ENCODE assay signal across 9 mouse cellular contexts in genomic region chr19:16049646-16050045, GRCm38 (mm10).
DNase-seq lines count a peak whose midpoint lies in the region; ATAC-seq and TF ChIP-seq lines count a peak whose summit lies in the region.
"Had no signal": no experiment of that assay in that cellular context is flagged by ENCODE, and none has a peak within 500 bp of the region (broad histone marks: within the 10 kb centered on the region; RNA-seq: fewer than 3 reads in every experiment).

No protein-coding gene starts in this region.

- peak overlapping the region; percentile 34; the same call in 1 of the 2 replicates for H3K4me3 ChIP-seq in lung, embryonic 14.5 days (ENCODE audit: low read depth, low read length)
- H3K4me3 ChIP-seq in forebrain, embryonic 13.5 days = peak overlapping the region; percentile 34
- H3K4me3 ChIP-seq in limb, embryonic 13.5 days = no peak overlapping the region
- peak overlapping the region; percentile 35 for H3K4me3 ChIP-seq in neural tube, embryonic 15.5 days (replicated peaks)

- ATAC-seq in lung, embryonic 14.5 days (ENCODE audit: insufficient read depth) = no peak
- no peak for ATAC-seq in forebrain, embryonic 13.5 days
- ATAC-seq in limb, embryonic 13.5 days (ENCODE audit: low FRiP score, low read depth) = no peak
- no peak for ATAC-seq in neural tube, embryonic 15.5 days (ENCODE audit: low FRiP score)

- peak overlapping the region; percentile 64 for H3K4me2 ChIP-seq in lung, embryonic 14.5 days
- peak overlapping the region; percentile 60 for H3K4me2 ChIP-seq in forebrain, embryonic 13.5 days
- H3K4me2 ChIP-seq in limb, embryonic 13.5 days (replicated peaks) = peak overlapping the region; percentile 65
- H3K4me2 ChIP-seq in neural tube, embryonic 15.5 days = peak overlapping the region; percentile 64

- DNase-seq in lung, embryonic 14.5 days = peak; percentile 22
- DNase-seq in lung, postnatal 10 days = no peak
- no peak for DNase-seq in urinary bladder, postnatal 36 days (ENCODE audit: low spot score in 2 of 2)
- DNase-seq in left cerebral cortex, postnatal 14 days (ENCODE audit: low spot score in 2 of 2) = no peak
- DNase-seq: cerebellum, adult 9-10 months; kidney, adult 18-20 months had no signal

- no peak for TF ChIP-seq CTCF in lung, embryonic 14.5 days (IDR thresholded peaks at IDR 0.05; ENCODE audit: low read depth)

- no peak overlapping the region for H3K27ac ChIP-seq in lung, embryonic 14.5 days (ENCODE audit: low read depth)
- H3K27ac ChIP-seq in forebrain, embryonic 13.5 days = no peak overlapping the region
- no peak overlapping the region for H3K27ac ChIP-seq in limb, embryonic 13.5 days
- H3K27ac ChIP-seq in neural tube, embryonic 15.5 days (replicated peaks) = peak overlapping the region; percentile 73; the same call in 1 of the 2 replicates

- no peaks in the 10 kb centered on the region for H3K9me3 ChIP-seq in lung, embryonic 14.5 days (ENCODE audit: low read depth, low read length)
- no peaks in the 10 kb centered on the region for H3K9me3 ChIP-seq in forebrain, embryonic 13.5 days (replicated peaks)
- H3K9me3 ChIP-seq in limb, embryonic 13.5 days = no peaks in the 10 kb centered on the region
- H3K9me3 ChIP-seq in neural tube, embryonic 15.5 days (replicated peaks) = no peaks in the 10 kb centered on the region

- 38% methylated on average over 3 of the region's 3 CpGs for WGBS in lung, embryonic 14.5 days
- WGBS in forebrain, embryonic 13.5 days = 8% methylated on average over 3 of the region's 3 CpGs
- WGBS in limb, embryonic 13.5 days = 47% methylated on average over 3 of the region's 3 CpGs
- WGBS in neural tube, embryonic 15.5 days = 10% methylated on average over 3 of the region's 3 CpGs

- H3K36me3 ChIP-seq in lung, embryonic 14.5 days (ENCODE audit: insufficient read depth) = no peaks in the 10 kb centered on the region
- no peaks in the 10 kb centered on the region for H3K36me3 ChIP-seq in forebrain, embryonic 13.5 days (ENCODE audit: poor library complexity, severe bottlenecking)
- no peaks in the 10 kb centered on the region for H3K36me3 ChIP-seq in limb, embryonic 13.5 days
- no peaks in the 10 kb centered on the region for H3K36me3 ChIP-seq in neural tube, embryonic 15.5 days

- no peaks in the 10 kb centered on the region for H3K4me1 ChIP-seq in lung, embryonic 14.5 days (ENCODE audit: insufficient read depth)
- peaks cover 12% of the 10 kb centered on the region for H3K4me1 ChIP-seq in forebrain, embryonic 13.5 days
- 0 out of 2 replicates have a peak, but pooled peaks cover 4% of the 10 kb centered on the region for H3K4me1 ChIP-seq in limb, embryonic 13.5 days
- H3K4me1 ChIP-seq in neural tube, embryonic 15.5 days = peaks cover 11% of the 10 kb centered on the region

- no peaks in the 10 kb centered on the region for H3K27me3 ChIP-seq in lung, embryonic 14.5 days (ENCODE audit: insufficient read depth, low read length)
- H3K27me3 ChIP-seq in forebrain, embryonic 13.5 days = no peaks in the 10 kb centered on the region
- no peaks in the 10 kb centered on the region for H3K27me3 ChIP-seq in limb, embryonic 13.5 days
- H3K27me3 ChIP-seq in neural tube, embryonic 15.5 days (replicated peaks) = no peaks in the 10 kb centered on the region

- intact Hi-C loops in left cerebral cortex, postnatal 14 days (cut with DNase I) = no loop called here

- H3K9ac ChIP-seq in lung, embryonic 14.5 days = no peak overlapping the region; the same call in 1 of the 2 replicates
- H3K9ac ChIP-seq in forebrain, embryonic 13.5 days = no peak overlapping the region
- H3K9ac ChIP-seq in limb, embryonic 13.5 days = no peak overlapping the region; the same call in 1 of the 2 replicates
- H3K9ac ChIP-seq in neural tube, embryonic 15.5 days (replicated peaks) = 0 out of 2 replicates have a peak overlapping the region, but pooled peaks have one; percentile 6
